Mouse (Mus musculus) c-Kit-positive CD71-positive TER-119-positive erythroid progenitor cells, embryonic 14.5 days (primary cell): Measurements from ENCODE around the gene 2010003K11Rik.

Experiments
- DNase-seq: peaks from one replicate; pipeline ENCODE4 v3.0.0-alpha.2; 2013; ENCODE audit warnings: low spot score

2010003K11Rik gene

DNA sequence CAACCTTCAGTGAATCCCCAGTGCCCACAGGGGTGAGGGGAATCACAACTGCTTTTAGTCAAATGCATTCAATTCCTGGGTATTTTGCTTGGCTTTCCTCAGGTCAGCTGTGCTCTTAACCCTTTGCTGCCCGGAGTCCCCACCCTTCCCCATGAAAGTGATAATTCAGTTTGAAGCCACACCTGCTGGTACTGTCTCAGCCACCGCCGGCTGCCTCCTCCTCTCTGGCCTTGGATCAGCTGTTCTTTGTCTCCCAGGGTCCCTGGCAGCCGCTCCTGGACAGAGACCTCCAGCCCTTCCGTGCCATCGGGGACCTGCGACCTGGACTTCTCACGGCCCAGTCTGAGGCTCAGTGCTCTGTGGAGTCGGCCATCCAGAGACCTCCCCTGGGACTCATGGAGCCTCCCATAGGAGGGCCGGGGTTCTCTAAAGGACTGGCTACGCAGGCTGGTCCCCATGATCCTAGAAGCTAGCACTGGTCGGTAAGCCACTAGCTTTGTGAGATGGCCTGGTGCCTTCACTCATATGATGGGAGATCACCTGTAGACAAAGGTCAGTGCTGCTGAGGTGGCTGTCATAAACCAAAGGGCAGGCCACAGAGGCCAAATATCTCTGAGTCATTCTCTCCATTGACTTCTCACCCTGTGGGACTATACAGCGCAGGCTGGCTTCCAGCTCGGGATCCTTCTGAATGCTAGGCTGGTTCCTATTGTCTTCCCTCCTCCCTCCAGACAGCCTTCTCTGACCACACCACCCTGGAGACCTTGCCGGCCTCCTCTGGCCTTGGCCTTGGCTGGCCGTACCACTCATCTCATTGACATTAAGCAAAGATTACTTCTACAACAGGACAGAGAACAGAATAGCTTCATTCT lies at the start of gene 2010003K11Rik:
Gene 2010003K11Rik, minus strand, starts transcription at position 522 of the 872 bp plus-strand sequence.
- no peak for DNase-seq

DNA sequence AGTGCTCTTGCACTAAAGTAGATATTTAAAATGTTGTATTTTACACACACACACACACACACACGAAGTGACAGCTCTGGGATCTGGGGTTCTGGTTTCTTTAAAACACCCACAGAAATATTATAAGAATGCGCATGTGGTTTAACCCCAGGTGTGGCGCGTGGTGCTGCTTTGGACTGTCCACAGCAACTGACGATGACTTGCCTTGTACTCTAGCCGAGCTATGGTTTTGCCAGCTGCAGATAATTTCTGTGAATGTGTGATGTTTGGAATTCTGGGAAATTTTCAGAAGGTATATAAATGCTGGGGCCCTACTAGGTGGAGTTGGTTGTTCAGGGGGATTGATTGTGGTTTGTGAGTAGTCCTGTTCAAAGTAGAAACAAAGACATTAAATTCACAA lies 49.4 kb upstream of the 2010003K11Rik start:
- DNase-seq = no peak

DNA sequence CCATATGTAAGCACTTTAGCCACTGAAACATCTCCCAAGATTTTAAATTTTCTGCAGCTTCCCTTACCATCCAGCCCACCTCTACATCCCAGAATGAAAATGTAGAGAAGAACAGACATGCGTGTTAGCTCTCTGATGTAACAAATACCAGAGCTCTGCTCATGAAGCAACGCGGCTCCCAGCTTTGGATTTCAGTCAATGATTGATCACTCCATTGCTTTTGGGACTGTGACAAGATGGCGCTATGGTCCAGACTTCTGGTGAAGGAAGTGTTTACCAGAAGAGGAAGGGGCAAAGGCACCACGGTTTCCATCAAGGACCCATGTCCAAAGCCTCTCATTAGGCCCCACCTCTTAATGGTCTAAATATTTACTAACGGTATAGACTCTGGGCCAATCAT lies 47.5 kb upstream of the 2010003K11Rik start:
- no peak for DNase-seq

DNA sequence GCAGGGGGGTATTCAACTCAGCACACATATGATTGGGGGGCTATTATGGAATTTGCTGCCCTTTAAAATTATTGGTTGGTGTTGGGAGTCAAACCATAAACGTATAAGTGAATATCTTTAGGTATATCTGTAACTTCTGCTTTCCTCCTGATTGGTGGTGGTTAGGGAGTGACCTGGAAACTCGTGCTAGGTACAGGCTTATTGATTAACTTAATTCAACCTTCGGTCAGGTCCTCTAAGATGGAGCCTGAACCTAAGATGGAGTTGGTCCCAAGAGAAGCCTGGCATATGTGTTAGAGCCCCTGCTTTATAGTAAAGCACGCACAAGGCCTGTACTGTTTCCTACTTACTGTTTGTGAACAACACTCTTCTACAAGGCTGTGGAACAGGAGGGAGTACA lies 46.7 kb upstream of the 2010003K11Rik start:
- DNase-seq = no peak

DNA sequence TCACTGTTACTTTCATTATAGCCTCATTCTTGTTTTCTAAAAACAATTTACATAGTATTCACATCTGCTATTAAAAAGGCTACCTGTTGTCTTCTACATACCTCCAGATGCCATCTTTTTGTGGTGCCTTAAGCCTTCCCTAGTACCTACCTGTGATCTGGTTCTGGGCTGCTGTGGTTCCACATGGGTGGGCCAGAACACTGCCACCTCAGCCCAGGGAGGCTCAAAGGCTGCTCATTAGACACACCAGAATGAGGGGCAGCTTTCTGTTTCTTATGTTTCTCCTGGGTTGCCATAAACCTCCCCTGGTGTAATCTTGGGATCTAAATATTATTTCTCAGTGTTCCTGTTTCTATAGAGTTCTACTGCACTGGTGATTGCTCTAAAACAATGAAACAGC lies 43.7 kb upstream of the 2010003K11Rik start:
- DNase-seq = no peak

DNA sequence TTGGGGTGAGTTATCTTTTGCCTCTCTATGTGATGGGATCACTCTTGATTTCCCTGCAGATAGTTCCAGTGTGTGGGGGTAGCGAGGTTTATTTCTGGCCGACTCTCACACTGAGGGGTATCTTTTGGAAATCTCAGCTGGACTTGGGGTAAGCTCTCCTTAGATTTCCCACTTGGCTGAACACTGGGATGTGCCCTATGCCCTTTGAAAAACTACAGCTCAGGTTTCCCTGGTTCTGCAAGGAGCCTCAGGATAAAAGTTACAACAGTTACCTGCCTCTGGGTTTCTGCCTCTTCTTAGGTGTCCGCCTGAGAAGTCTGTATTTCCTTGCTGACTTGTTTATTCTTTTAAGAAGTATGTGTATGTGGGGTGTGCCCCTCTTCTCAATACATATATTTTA lies 42.6 kb upstream of the 2010003K11Rik start:
- no peak for DNase-seq

DNA sequence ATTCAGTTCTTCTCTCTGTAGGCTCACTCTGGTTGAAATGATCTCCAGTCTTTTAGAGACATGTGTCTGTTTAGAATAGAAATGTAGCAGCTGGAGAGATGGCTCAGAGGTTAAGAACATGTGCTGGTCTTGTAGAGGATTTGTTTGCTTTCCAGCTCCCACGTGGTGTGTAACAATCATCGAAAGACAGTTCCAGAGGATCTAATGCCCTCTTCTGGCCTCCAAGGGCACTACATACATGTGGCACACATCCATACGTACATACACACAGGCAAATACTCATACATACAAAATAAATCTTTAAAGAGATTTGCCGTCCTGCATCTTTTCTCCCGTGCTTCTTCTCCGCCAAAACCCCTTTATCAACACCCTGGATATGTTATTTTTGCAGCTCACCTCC lies 41.9 kb upstream of the 2010003K11Rik start:
- DNase-seq = no peak

DNA sequence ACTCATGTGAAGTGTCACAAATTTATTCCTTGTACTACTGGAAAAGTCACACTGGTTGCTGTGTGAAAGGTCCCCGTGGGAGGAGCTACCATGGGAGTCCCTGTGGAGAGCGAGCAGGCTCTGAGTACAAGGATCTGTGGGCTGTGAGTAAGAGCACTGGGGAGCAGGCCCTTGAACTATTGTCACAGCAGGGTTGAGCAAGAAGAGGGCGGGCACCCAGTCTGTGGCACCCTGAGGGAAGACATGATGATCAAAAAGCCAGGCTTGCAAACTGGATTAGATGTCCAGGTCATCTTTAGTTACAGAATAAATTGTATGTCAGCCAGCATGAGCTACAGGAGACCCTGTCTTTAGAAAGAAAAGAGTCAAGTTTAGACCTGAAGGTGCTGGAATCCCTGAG lies 38.2 kb upstream of the 2010003K11Rik start:
- no peak for DNase-seq

DNA sequence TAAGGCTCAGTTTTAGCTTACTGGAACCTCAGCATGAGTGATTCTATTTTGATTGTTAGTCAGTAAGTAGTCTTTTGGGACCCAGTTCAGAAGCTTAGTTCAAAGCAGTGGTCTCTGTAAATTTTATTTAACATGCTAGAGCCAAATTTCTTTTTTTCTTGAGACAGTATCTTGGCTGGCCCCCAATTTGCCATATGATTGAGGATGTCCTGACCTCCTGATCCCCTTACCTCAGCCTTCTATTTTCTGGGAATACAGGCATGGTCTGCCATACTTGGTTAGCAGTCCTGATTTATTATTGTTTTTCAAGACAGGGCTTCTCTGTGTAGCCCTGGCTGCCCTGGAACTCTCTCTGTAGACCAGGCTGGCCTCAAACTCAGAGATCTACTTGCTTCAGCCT lies 37.5 kb upstream of the 2010003K11Rik start:
- DNase-seq = no peak

DNA sequence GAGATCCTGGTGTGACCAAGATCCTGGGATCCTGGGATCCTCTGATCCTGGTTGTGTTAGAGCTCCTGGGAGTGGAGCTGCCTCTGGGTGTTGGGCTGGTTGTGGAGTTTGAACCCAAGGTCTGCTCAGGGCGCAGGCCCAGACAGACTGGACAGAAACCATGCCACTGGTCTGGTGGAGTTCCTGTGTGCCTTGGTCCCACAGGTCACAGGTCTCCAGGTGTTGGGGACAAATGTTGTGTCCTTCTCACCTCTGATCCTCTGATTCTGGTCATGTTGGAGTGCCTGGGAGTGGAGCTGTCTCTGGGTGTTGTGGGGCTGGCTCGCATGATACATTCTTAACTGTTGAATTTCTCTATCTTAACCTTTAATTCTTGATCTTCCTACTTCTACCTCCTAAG lies 36.3 kb upstream of the 2010003K11Rik start:
- no peak for DNase-seq

DNA sequence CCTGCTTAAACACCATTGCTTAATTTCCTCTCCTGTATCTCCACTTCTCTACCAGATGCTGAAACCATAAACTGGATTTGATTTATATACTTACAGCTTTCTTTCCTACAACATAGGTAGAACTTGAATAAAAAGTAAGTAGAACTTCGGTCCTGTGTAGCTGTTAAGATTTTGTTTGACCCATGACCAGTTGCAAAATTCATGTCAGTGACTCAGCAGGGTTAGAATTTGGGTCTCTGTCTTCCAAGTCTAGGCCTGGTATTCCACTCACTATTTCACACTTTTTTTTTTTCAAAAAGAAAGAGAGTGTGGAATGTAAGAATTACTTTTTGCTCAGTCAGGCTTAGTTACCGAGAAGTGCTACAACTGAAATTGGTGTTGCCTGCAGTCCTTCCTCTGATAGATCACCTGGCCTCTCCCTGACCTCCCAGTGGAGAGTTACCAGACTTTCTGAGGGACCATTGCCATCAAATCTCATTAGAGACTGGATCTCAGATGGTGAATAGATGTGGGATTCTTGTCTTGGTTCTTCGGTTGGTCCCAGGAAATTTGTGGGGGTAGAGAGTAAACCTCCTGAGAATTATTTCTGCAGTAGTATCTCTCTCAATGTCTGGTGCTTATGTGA lies 23.2 kb upstream of the 2010003K11Rik start:
- DNase-seq = no peak

DNA sequence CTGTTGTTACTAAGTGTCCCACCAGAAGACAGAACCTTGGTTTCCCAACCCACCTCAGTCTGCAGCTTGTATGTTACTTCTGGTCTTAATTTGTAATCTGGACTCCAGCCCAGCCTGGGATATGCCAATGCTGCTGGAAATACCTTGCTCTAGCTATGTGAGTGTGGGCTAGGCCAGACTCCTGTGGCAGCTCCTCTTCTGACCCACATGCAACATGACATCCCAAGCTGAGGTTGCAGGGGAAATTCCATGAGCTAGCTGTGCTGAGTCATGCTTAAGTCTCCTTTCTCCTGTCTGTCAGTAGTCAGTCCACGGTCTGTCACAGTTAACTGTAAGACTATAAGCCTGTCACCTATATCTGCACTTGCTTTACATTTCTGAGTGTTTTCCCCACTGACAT lies 19.1 kb upstream of the 2010003K11Rik start:
- no peak for DNase-seq

DNA sequence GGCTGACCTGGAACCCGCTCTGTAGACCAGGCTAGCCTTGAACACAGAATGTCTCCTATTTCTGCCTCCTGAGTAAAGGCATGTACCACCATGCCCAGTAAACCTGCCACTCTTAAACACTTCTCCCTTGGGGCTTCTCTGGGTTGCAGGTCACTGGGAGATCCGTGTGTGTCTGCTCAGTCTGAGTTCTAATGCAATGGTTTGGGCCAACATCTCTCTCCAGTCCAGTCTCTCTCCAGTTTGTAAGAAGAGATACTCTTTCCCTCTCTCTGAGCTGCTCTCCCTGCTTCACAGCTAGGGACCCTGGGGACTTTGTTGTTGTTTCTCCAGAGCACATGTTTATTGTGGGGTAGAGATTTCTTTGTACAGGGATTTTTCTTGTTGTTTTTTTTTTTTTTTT lies 17.9 kb upstream of the 2010003K11Rik start:
- DNase-seq = no peak

DNA sequence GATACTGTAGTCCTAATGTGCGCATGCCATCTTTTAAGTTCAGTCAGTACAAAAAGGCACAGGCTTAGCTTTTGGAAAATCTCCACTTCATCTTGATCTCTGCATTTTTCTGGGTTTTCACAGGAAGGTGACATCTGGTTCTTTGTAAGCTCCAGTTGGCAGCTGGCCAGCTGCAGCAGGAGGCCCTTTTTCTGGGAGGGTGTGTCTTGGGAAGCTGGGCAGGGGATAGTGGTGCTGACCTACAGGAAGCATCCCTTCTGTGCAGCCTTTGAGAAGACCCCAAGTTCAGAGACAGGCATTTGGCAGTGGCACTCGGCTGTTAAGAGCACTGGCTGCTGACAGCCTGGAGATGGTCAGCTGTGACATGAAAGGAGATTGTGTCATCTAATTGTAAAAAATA lies 17.4 kb upstream of the 2010003K11Rik start:
- no peak for DNase-seq

DNA sequence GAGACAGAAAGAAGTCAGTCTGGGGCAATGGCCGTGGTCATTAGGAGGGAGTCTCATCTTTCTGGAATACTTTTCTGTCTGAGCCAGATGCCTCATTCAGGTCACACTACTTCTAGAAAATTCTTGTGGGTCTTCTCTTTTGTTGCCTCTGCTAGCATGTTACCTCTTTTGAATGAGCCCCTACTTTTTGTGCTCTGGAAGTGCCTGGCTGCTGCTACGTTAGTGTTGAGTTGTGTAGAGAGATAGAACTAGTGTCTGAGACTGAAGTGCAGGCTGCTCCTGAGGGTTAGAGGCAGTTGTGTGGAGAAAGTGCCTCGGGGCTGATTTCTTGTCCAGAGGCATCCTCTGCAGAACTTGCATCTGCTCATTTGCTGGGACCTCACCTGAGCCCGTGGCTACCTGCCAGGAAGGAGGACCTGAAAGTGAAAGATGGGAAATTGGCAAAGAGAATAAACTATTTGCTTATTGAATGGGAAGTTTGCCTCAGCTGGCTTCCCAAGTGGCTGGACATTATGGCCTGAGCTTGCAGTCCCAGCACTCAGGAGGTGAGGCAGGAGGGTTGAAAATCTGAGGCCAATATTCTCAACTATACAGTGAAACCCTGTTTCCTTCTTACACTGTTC lies 15.0 kb upstream of the 2010003K11Rik start:
- no peak for DNase-seq

DNA sequence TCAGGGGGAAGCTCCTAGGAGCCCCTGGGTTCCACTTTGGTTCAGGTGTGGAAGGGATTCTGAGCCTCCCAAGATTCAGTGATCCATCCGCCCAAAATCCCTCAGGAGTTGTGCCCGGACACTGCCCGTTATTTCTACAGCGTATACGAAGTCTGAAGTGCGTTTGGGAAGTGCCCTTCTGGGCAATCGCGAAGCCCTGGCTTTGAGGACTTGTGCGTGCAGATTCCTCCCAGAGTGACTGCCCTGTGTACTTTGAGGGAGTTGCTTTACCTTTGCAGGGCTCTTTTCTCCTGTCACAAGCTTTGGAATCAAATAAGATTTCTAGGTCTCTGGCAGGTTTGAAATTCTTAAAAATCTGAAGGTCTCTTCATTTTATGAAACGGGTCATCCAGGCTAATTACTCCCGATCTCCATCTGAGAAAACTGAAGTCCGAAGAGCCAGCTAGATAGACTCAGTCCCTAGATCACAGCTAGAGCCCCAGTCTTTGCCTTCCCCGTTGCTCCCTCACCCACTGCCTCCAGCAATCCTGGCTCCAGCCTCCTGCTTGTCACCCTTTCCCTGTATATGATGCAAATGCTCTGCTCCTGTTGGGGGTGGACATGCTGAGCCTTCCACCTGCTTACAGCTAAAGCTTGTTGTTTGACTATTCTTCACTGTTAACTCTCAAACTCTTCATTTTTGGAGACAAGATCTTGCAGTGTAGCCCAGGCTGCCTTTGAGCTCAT lies 12.9 kb upstream of the 2010003K11Rik start:
- DNase-seq = no peak

DNA sequence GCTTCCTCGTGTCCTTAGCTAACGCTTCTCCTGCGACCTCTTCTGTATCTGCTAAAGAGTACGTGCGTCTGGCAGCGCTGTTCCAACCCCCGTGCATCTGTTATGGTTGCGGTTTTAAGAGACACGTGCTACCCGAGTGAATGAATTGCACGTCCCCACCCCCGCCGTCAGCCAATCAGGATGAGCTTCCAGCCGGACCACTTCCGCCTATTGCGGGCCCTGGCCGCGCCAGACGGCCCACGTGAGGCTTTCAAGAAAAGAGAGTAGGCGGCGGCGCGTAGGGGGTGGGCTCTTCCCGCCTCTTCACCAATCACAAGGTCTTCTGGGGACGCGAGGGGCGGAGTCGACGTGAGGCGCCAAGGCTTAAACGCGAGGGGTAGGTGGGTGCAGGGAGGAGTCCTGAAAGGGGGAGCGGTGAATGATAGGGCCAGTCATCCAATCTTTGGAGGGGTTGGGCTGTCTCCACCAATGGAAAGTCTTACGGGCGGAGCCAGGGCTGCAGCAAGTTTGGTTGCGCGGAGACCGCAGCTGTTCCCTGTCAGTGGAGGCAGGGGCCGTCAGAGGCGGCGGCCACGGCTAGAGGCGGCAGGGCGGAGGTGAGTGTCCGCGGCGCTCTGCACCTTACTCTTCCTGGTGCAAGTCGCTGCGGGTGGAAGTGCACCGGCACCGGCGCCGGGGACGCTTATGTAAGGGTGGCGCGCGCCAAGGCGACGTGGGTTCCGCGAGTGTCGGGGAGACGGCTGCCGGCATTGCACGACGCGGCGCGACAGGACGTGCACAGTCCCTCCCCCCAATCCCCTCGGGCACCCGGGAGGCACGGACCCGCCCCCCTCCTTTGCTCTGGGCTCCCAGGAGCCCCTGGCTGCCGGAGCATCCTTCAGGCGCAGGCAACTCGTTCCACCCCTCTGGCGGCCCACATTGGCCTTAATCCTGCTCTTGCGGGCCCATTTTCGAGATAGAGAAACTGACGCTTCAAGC lies 11.9 kb upstream of the 2010003K11Rik start, which contains the start of gene Pcx:
Gene Pcx, plus strand, starts transcription at position 487 of the 978 bp plus-strand sequence.
- peak; percentile 99 for DNase-seq

DNA sequence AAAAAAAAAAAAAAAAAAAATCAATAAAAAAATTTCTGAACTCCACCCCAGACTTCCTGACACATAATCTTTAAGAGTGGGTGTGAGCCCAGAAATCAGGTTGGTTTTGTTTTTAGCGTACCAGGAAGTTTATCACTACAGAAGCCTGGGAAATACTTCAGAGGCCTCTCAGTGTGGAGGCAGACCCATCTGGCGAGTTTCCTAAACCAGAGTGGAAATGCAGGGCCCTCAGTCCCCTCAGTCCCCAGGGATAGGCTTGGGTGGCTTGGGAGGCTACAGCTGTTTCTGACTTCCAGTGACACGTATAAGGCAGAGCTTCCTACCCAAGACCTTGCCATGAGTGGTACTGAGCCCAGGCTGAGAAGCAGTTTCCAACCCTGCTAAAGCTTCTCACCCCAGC lies 9.4 kb upstream of the 2010003K11Rik start:
- DNase-seq = no peak

DNA sequence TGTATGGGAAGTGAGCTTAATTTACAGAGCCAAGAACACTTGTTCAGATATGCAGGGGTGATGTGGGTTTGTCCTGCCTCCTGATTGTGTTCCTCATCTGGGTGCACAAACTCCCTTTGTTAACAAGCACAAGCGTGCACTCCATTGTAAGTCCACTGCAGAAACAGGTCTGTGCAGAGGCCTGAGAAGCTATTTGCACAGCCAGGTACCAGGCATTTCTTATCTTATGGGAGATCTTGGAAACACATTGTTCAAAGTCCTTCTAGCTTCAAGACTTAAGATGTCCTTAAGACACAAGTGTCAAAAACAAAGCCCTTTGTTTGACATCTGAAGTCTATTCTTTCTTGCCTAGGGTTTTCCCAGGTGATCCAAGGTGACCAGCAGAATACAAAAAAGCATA lies 6.4 kb upstream of the 2010003K11Rik start:
- DNase-seq = no peak

DNA sequence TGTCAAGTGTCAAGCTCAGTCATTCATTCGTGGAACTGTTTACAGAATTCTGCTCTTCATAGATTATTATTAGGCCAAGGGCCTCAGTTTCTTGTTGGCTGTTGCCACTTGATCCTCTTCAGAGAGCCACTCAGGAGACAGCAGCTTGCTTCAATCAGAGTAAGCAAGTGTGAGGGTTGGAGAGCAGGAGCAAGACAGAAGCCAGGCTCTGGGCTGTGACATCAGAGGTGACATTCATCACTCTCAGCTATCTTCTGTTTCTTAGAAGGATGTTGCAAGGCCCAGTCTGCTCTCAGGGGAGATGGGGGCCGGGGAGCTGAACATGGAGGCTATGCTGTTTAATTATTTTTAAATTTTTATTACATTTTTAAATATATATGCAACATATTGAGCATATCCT lies 4.3 kb upstream of the 2010003K11Rik start:
- DNase-seq = no peak
